Mouse (Mus musculus): ENCODE measurements around the gene Fam19a2. TPM values are rescaled to one million over a fixed set of nuclear protein-coding genes. Genes with fewer than 3 reads are reported as not detected.

Gene Fam19a2
- polyA plus RNA-seq, 1 experiment: not detected

- TF ChIP-seq CTCF (IDR thresholded peaks at IDR 0.05; ENCODE audit: control insufficient read depth, insufficient read depth, low read length) (no peak), POLR2A (IDR thresholded peaks at IDR 0.05; ENCODE audit: borderline replicate concordance, control insufficient read depth, low read depth, low read length) (no peak)
- no peak overlapping the region for H3K4me3 ChIP-seq (replicated peaks; ENCODE audit: control insufficient read depth, low read depth, low read length)
- H3K4me1 ChIP-seq (ENCODE audit: control insufficient read depth, insufficient read depth, low read length): no peaks in the 10 kb centered on the region
- no peak overlapping the region for H3K27ac ChIP-seq (ENCODE audit: control insufficient read depth, insufficient read depth, low read depth, low read length, poor library complexity)
Observed at GRCm38 (mm10) chr10:123595043-123595442, 331.2 kb downstream of the Fam19a2 start.

- 67% methylated on average over 3 of the region's 3 CpGs for WGBS
- no peak overlapping the region for H3K27ac ChIP-seq (ENCODE audit: control insufficient read depth, insufficient read depth, low read depth, low read length, poor library complexity)
- no peak overlapping the region for H3K4me3 ChIP-seq (replicated peaks; ENCODE audit: control insufficient read depth, low read depth, low read length)
- TF ChIP-seq CTCF (IDR thresholded peaks at IDR 0.05; ENCODE audit: control insufficient read depth, insufficient read depth, low read length): no peak
- TF ChIP-seq POLR2A (IDR thresholded peaks at IDR 0.05; ENCODE audit: borderline replicate concordance, control insufficient read depth, low read depth, low read length): no peak
- H3K4me1 ChIP-seq (ENCODE audit: control insufficient read depth, insufficient read depth, low read length): no peaks in the 10 kb centered on the region
Observed at GRCm38 (mm10) chr10:123597059-123597458, 333.3 kb downstream of the Fam19a2 start.

- Histone ChIP-seq H3K4me3 (replicated peaks; ENCODE audit: control insufficient read depth, low read depth, low read length) (no peak overlapping the region), H3K4me1 (ENCODE audit: control insufficient read depth, insufficient read depth, low read length) (no peaks in the 10 kb centered on the region), H3K27ac (ENCODE audit: control insufficient read depth, insufficient read depth, low read depth, low read length, poor library complexity) (no peak overlapping the region)
- 43% methylated on average over 2 of the region's 2 CpGs for WGBS
- TF ChIP-seq CTCF (IDR thresholded peaks at IDR 0.05; ENCODE audit: control insufficient read depth, insufficient read depth, low read length) (no peak), POLR2A (IDR thresholded peaks at IDR 0.05; ENCODE audit: borderline replicate concordance, control insufficient read depth, low read depth, low read length) (no peak)
Observed at GRCm38 (mm10) chr10:123605671-123606070, 341.9 kb downstream of the Fam19a2 start.

- 78% methylated on average over 2 of the region's 2 CpGs for WGBS
- Histone ChIP-seq H3K4me1 (ENCODE audit: control insufficient read depth, insufficient read depth, low read length) (no peaks in the 10 kb centered on the region), H3K27ac (ENCODE audit: control insufficient read depth, insufficient read depth, low read depth, low read length, poor library complexity) (no peak overlapping the region), H3K4me3 (replicated peaks; ENCODE audit: control insufficient read depth, low read depth, low read length) (no peak overlapping the region)
- TF ChIP-seq CTCF (IDR thresholded peaks at IDR 0.05; ENCODE audit: control insufficient read depth, insufficient read depth, low read length) (no peak), POLR2A (IDR thresholded peaks at IDR 0.05; ENCODE audit: borderline replicate concordance, control insufficient read depth, low read depth, low read length) (no peak)
Observed at GRCm38 (mm10) chr10:123626691-123627090, 362.9 kb downstream of the Fam19a2 start.

- WGBS: 83% methylated on average over 5 of the region's 5 CpGs
- Histone ChIP-seq H3K4me1 (ENCODE audit: control insufficient read depth, insufficient read depth, low read length) (no peaks in the 10 kb centered on the region), H3K27ac (ENCODE audit: control insufficient read depth, insufficient read depth, low read depth, low read length, poor library complexity) (no peak overlapping the region), H3K4me3 (replicated peaks; ENCODE audit: control insufficient read depth, low read depth, low read length) (no peak overlapping the region)
- TF ChIP-seq POLR2A (IDR thresholded peaks at IDR 0.05; ENCODE audit: borderline replicate concordance, control insufficient read depth, low read depth, low read length) (no peak), CTCF (IDR thresholded peaks at IDR 0.05; ENCODE audit: control insufficient read depth, insufficient read depth, low read length) (no peak)
Observed at GRCm38 (mm10) chr10:123629248-123629744, 365.5 kb downstream of the Fam19a2 start.

- Histone ChIP-seq H3K4me3 (replicated peaks; ENCODE audit: control insufficient read depth, low read depth, low read length) (no peak overlapping the region), H3K27ac (ENCODE audit: control insufficient read depth, insufficient read depth, low read depth, low read length, poor library complexity) (no peak overlapping the region), H3K4me1 (ENCODE audit: control insufficient read depth, insufficient read depth, low read length) (no peaks in the 10 kb centered on the region)
- TF ChIP-seq POLR2A (IDR thresholded peaks at IDR 0.05; ENCODE audit: borderline replicate concordance, control insufficient read depth, low read depth, low read length): no peak
- TF ChIP-seq CTCF (IDR thresholded peaks at IDR 0.05; ENCODE audit: control insufficient read depth, insufficient read depth, low read length): no peak
- WGBS: 77% methylated on average over 5 of the region's 5 CpGs
Observed at GRCm38 (mm10) chr10:123632029-123632428, 368.2 kb downstream of the Fam19a2 start.

- Histone ChIP-seq H3K4me1 (ENCODE audit: control insufficient read depth, insufficient read depth, low read length) (no peaks in the 10 kb centered on the region), H3K27ac (ENCODE audit: control insufficient read depth, insufficient read depth, low read depth, low read length, poor library complexity) (no peak overlapping the region), H3K4me3 (replicated peaks; ENCODE audit: control insufficient read depth, low read depth, low read length) (no peak overlapping the region)
- TF ChIP-seq POLR2A (IDR thresholded peaks at IDR 0.05; ENCODE audit: borderline replicate concordance, control insufficient read depth, low read depth, low read length) (no peak), CTCF (IDR thresholded peaks at IDR 0.05; ENCODE audit: control insufficient read depth, insufficient read depth, low read length) (no peak)
- 80% methylated on average over 5 of the region's 5 CpGs for WGBS
Observed at GRCm38 (mm10) chr10:123636655-123637054, 372.9 kb downstream of the Fam19a2 start.

- no peaks in the 10 kb centered on the region for H3K4me1 ChIP-seq (ENCODE audit: control insufficient read depth, insufficient read depth, low read length)
- H3K4me3 ChIP-seq (replicated peaks; ENCODE audit: control insufficient read depth, low read depth, low read length): no peak overlapping the region
- H3K27ac ChIP-seq (ENCODE audit: control insufficient read depth, insufficient read depth, low read depth, low read length, poor library complexity): no peak overlapping the region
- TF ChIP-seq POLR2A (IDR thresholded peaks at IDR 0.05; ENCODE audit: borderline replicate concordance, control insufficient read depth, low read depth, low read length) (no peak), CTCF (IDR thresholded peaks at IDR 0.05; ENCODE audit: control insufficient read depth, insufficient read depth, low read length) (no peak)
Observed at GRCm38 (mm10) chr10:123637496-123637895, 373.7 kb downstream of the Fam19a2 start.

GRCm38 (mm10) chr10:123645568-123645967 is 381.8 kb downstream of the Fam19a2 start:
- WGBS: 80% methylated on average over 4 of the region's 4 CpGs
- Histone ChIP-seq H3K4me1 (ENCODE audit: control insufficient read depth, insufficient read depth, low read length) (no peaks in the 10 kb centered on the region), H3K27ac (ENCODE audit: control insufficient read depth, insufficient read depth, low read depth, low read length, poor library complexity) (no peak overlapping the region), H3K4me3 (replicated peaks; ENCODE audit: control insufficient read depth, low read depth, low read length) (no peak overlapping the region)
- TF ChIP-seq CTCF (IDR thresholded peaks at IDR 0.05; ENCODE audit: control insufficient read depth, insufficient read depth, low read length) (no peak), POLR2A (IDR thresholded peaks at IDR 0.05; ENCODE audit: borderline replicate concordance, control insufficient read depth, low read depth, low read length) (no peak)

Data from bone marrow, adult 2 months (tissue).